Mouse (Mus musculus) kidney, embryonic 14.5 days (tissue): ENCODE measurements around the gene Tesk2. TPM values are rescaled to one million over a fixed set of nuclear protein-coding genes. Genes with fewer than 3 reads are reported as not detected.
"Not testable (repeated sequence)": the region's sequence is repeated elsewhere in the genome, so short reads cannot be mapped to it uniquely, and the experiment has no call there.

ENCODE experiments used
- ATAC-seq: fragments of 200-750 bp; cut with Nextera tagmentation; 2 replicates; pipeline ENCODE4 v1.8.0; 2017; ENCODE audit warnings: moderate number of reproducible peaks, mild to moderate bottlenecking, moderate TSS enrichment, moderate library complexity; ENCODE audit not compliant: low FRiP score, low TSS enrichment
- H3K27ac ChIP-seq: fragments of 300-500 bp; sonication (generic); 2 replicates; pipeline ENCODE4 v1.5.1; 2014; ENCODE audit warnings: low read depth, mild to moderate bottlenecking, low read length, moderate library complexity, mixed read lengths
- H3K27me3 ChIP-seq: fragments of 300-500 bp; sonication (generic); 2 replicates; pipeline ENCODE4 v1.6.1; 2014; ENCODE audit warnings: mild to moderate bottlenecking, low read length; ENCODE audit not compliant: control insufficient read depth, insufficient read depth
- H3K36me3 ChIP-seq: fragments of 300-500 bp; sonication (generic); 2 replicates; pipeline ENCODE4 v1.6.1; 2014; ENCODE audit warnings: low read length, mixed read lengths; ENCODE audit not compliant: control insufficient read depth, insufficient read depth
- H3K4me1 ChIP-seq: fragments of 300-500 bp; sonication (generic); 2 replicates; pipeline ENCODE4 v1.6.1; 2014; ENCODE audit warnings: low read length, mixed read lengths; ENCODE audit not compliant: control insufficient read depth, insufficient read depth
- H3K4me2 ChIP-seq: fragments of 300-500 bp; sonication (generic); replicated peaks from 2 replicates; pipeline ENCODE4 v1.6.1; 2014; ENCODE audit warnings: low read depth, mild to moderate bottlenecking, low read length
- H3K4me3 ChIP-seq: fragments of 300-500 bp; sonication (generic); 2 replicates; pipeline ENCODE4 v1.5.1; 2014; ENCODE audit warnings: mild to moderate bottlenecking, low read length
- H3K9ac ChIP-seq: fragments of 300-500 bp; sonication (generic); 2 replicates; pipeline ENCODE4 v1.6.1; 2014; ENCODE audit warnings: low read depth, mild to moderate bottlenecking, low read length, moderate library complexity
- H3K9me3 ChIP-seq: fragments of 300-500 bp; sonication (generic); 2 replicates; pipeline ENCODE4 v1.6.1; 2016; ENCODE audit warnings: low read length; ENCODE audit not compliant: control insufficient read depth
- WGBS: fragments of 180-500 bp; shearing (Covaris S2); extraction: QIAGEN DNeasy Blood & Tissue Kit; methylation state at CpG from one replicate; pipeline ENCODE4 v1.1.7; 2014; 5-methylcytosine and 5-hydroxymethylcytosine counted together
- polyA plus RNA-seq: library from polyadenylated mRNA; unstranded; fragments of >200 nt; fragmentation: Nextera tagmentation; extraction: Ambion mirVana; gene quantifications from 2 replicates; pipeline ENCODE4 v1.2.1, GENCODE M21; 2014

The Tesk2 gene
- polyA plus RNA-seq, 1 experiment from 2014 or later = 7.4 TPM

GRCm38 (mm10) chr4:116840096-116840495 lies 119.3 kb downstream of the Tesk2 start:
- H3K9ac ChIP-seq, H3K27ac ChIP-seq, H3K4me3 ChIP-seq, H3K9me3 ChIP-seq, H3K36me3 ChIP-seq, H3K4me1 ChIP-seq, ATAC-seq, H3K27me3 ChIP-seq: not testable (repeated sequence)
- WGBS = 31% methylated on average over 20 of the region's 29 CpGs
- peak overlapping the region; percentile 19; the same call in 1 of the 2 replicates for H3K4me2 ChIP-seq

GRCm38 (mm10) chr4:116840841-116841240 lies 120.1 kb downstream of the Tesk2 start:
- no peak overlapping the region for H3K4me2 ChIP-seq
- H3K9ac ChIP-seq = no peak overlapping the region
- ATAC-seq = no peak
- H3K36me3 ChIP-seq = no peaks in the 10 kb centered on the region
- H3K27me3 ChIP-seq = peaks cover 3% of the 10 kb centered on the region; the same call in 1 of the 2 replicates
- H3K9me3 ChIP-seq = no peaks in the 10 kb centered on the region
- no peak overlapping the region for H3K4me3 ChIP-seq
- 79% methylated on average over 6 of the region's 6 CpGs for WGBS
- H3K27ac ChIP-seq = no peak overlapping the region
- H3K4me1 ChIP-seq = no peaks in the 10 kb centered on the region

DNA sequence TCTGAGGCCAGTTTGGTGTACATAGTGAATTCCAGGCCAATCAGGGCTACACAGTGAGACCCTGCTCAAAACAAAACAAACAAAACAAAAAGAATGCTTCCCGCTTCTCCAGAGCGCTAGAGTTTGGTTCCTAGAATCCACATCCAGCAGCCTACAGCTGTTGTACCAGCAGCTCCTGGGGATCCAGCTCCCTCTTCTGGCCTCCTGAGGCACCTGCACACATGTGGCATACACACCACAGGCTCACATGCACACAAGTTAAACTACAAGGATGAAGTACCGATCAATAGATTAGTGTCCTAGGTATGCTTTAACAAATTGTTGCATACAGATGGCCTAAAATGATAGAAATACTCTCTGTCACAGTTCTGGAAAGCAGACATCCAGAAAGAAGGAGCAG lies 123.6 kb downstream of the Tesk2 start:
- Histone ChIP-seq H3K27ac (no peak overlapping the region), H3K36me3 (no peaks in the 10 kb centered on the region), H3K4me2 (no peak overlapping the region), H3K27me3 (peaks cover 1% of the 10 kb centered on the region; the same call in 1 of the 2 replicates), H3K9ac (no peak overlapping the region), H3K4me1 (no peaks in the 10 kb centered on the region), H3K4me3 (no peak overlapping the region), H3K9me3 (no peaks in the 10 kb centered on the region)
- 97% methylated on average over 3 of the region's 3 CpGs for WGBS
- no peak for ATAC-seq

GRCm38 (mm10) chr4:116849901-116850300 lies 129.2 kb downstream of the Tesk2 start:
- WGBS = 78% methylated on average over 3 of the region's 3 CpGs
- no peaks in the 10 kb centered on the region for H3K36me3 ChIP-seq
- H3K9ac ChIP-seq = no peak overlapping the region
- no peaks in the 10 kb centered on the region for H3K4me1 ChIP-seq
- H3K4me3 ChIP-seq = no peak overlapping the region
- no peak for ATAC-seq
- no peaks in the 10 kb centered on the region for H3K27me3 ChIP-seq
- H3K4me2 ChIP-seq = no peak overlapping the region
- no peak overlapping the region for H3K27ac ChIP-seq
- H3K9me3 ChIP-seq = no peaks in the 10 kb centered on the region

DNA sequence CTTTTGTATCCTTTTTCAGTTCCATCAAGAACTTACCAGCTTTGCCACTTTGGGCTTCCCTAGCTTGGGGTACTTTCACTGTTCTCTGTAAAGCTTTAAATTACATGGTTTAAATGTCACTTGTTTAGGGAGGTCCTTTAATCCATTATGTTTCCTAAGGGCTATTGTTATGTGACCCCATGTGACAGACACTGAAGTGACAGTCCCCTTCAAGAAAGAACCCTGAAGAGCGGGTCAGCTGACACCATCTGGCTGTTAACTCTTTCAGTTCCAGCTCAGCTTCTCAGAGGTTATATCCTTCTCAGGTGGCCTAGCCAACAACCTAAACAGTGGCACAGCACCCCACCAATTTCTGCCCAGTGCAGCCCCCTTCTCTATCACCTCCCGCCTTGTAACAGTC lies 133.5 kb downstream of the Tesk2 start:
- no peak overlapping the region for H3K4me2 ChIP-seq
- H3K27ac ChIP-seq = no peak overlapping the region
- no peaks in the 10 kb centered on the region for H3K36me3 ChIP-seq
- no peaks in the 10 kb centered on the region for H3K9me3 ChIP-seq
- H3K27me3 ChIP-seq = no peaks in the 10 kb centered on the region
- H3K4me1 ChIP-seq = no peaks in the 10 kb centered on the region
- H3K9ac ChIP-seq = no peak overlapping the region
- no peak overlapping the region for H3K4me3 ChIP-seq
- no peak for ATAC-seq
- 33% methylated on average over 2 of the region's 2 CpGs for WGBS

Other genes with a start within 250 kb of the Tesk2 start
- 5.5 and 8.5 TPM in 2 replicates for gene Ipp, start 213.4 kb upstream of the Tesk2 start, polyA plus RNA-seq
- 33.5 and 34.0 TPM in 2 replicates for gene Tmem69, start 165.0 kb upstream of the Tesk2 start, polyA plus RNA-seq
- gene Gpbp1l1, start 163.3 kb upstream of the Tesk2 start, polyA plus RNA-seq = 44.6 and 54.8 TPM in 2 replicates
- 2.2 and 4.5 TPM in 2 replicates for gene Ccdc17, start 124.3 kb upstream of the Tesk2 start, polyA plus RNA-seq
- gene Nasp, start 93.0 kb upstream of the Tesk2 start, polyA plus RNA-seq = 224 and 234 TPM in 2 replicates
- gene Akr1a1, start 69.3 kb upstream of the Tesk2 start, polyA plus RNA-seq = 730 and 751 TPM in 2 replicates
- gene Prdx1, start 35.4 kb upstream of the Tesk2 start, polyA plus RNA-seq = 1,503 and 1,977 TPM in 2 replicates
- gene Mmachc, start 12.5 kb upstream of the Tesk2 start, polyA plus RNA-seq = 19.7 and 25.5 TPM in 2 replicates
- 36.9 and 39.6 TPM in 2 replicates for gene Ccdc163, start 12.4 kb upstream of the Tesk2 start, polyA plus RNA-seq
- gene Toe1, start 86.7 kb downstream of the Tesk2 start, polyA plus RNA-seq = 29.0 and 42.5 TPM in 2 replicates
- gene Mutyh, start 86.8 kb downstream of the Tesk2 start, polyA plus RNA-seq = 17.9 and 18.7 TPM in 2 replicates
- 1.1 and 1.4 TPM in 2 replicates for gene Hpdl, start 100.8 kb downstream of the Tesk2 start, polyA plus RNA-seq
- gene Zswim5, start 156.4 kb downstream of the Tesk2 start, polyA plus RNA-seq = 1.7 and 2.1 TPM in 2 replicates